Mouse (Mus musculus) lung, embryonic 16.5 days (tissue): ENCODE results near the gene Tubgcp5. TPM values are rescaled to one million over a fixed set of nuclear protein-coding genes. Genes with fewer than 3 reads are reported as not detected.
"Not testable (repeated sequence)": the region's sequence is repeated elsewhere in the genome, so short reads cannot be mapped to it uniquely, and the experiment has no call there.

Source experiments
- ATAC-seq: fragments of 200-750 bp; cut with Nextera tagmentation; 2 replicates; pipeline ENCODE4 v1.8.0; 2017; ENCODE audit warnings: low read depth, mild to moderate bottlenecking, moderate library complexity
- H3K27ac ChIP-seq: fragments of 300-500 bp; sonication (generic); 2 replicates; pipeline ENCODE4 v1.5.1; 2014; ENCODE audit warnings: mild to moderate bottlenecking, control low read depth, low read length
- H3K27me3 ChIP-seq: fragments of 300-500 bp; sonication (generic); 2 replicates; pipeline ENCODE4 v1.6.1; 2014; ENCODE audit warnings: low read depth, low read length, mixed read lengths; ENCODE audit not compliant: control insufficient read depth, insufficient read depth
- H3K36me3 ChIP-seq: fragments of 300-500 bp; sonication (generic); 2 replicates; pipeline ENCODE4 v1.6.1; 2014; ENCODE audit warnings: low read length; ENCODE audit not compliant: control insufficient read depth, insufficient read depth
- H3K4me1 ChIP-seq: fragments of 300-500 bp; sonication (generic); replicated peaks from 2 replicates; pipeline ENCODE4 v1.6.1; 2014; ENCODE audit warnings: low read length, mixed read lengths; ENCODE audit not compliant: control insufficient read depth, insufficient read depth
- H3K4me2 ChIP-seq: fragments of 300-500 bp; sonication (generic); 2 replicates; pipeline ENCODE4 v1.6.1; 2014; ENCODE audit warnings: low read depth, low read length, control low read depth
- H3K4me3 ChIP-seq: fragments of 300-500 bp; sonication (generic); 2 replicates; pipeline ENCODE4 v1.5.1; 2014; ENCODE audit warnings: mild to moderate bottlenecking, low read length, control low read depth
- H3K9ac ChIP-seq: fragments of 300-500 bp; sonication (generic); 2 replicates; pipeline ENCODE4 v1.6.1; 2014; ENCODE audit warnings: low read length, control low read depth
- H3K9me3 ChIP-seq: fragments of 300-500 bp; sonication (generic); 2 replicates; pipeline ENCODE4 v1.6.1; 2016; ENCODE audit warnings: low read length; ENCODE audit not compliant: control insufficient read depth
- WGBS: fragments of 180-500 bp; shearing (Covaris S2); extraction: QIAGEN DNeasy Blood & Tissue Kit; methylation state at CpG from one replicate; pipeline ENCODE4 v1.1.7; 2014; 5-methylcytosine and 5-hydroxymethylcytosine counted together
- polyA plus RNA-seq: library from polyadenylated mRNA; unstranded; fragments of >200 nt; fragmentation: Nextera tagmentation; extraction: Ambion mirVana; gene quantifications from 2 replicates; pipeline ENCODE4 v1.2.1, GENCODE M21; 2015

Gene Tubgcp5
- polyA plus RNA-seq, result 26.8 and 28.5 TPM in 2 replicates

GRCm38 (mm10) chr7:55793952-55794603, at the start of gene Tubgcp5:
Gene Tubgcp5, plus strand, starts transcription at chr7:55794154.
- H3K27ac ChIP-seq, result peak within 1 kb of the TSS; percentile 61
- H3K4me2 ChIP-seq, result peak within 1 kb of the TSS; percentile 75
- H3K36me3 ChIP-seq, result peaks cover 20% of the 10 kb centered on the region
- H3K4me1 ChIP-seq, result peaks cover 12% of the 10 kb centered on the region; the same call in 1 of the 2 replicates
- WGBS, result under 1% methylated on average over 51 of the region's 51 CpGs
- H3K9ac ChIP-seq, result peak within 1 kb of the TSS; percentile 93
- peak within 1 kb of the TSS; percentile 89 for H3K4me3 ChIP-seq
- no peaks in the 10 kb centered on the region for H3K27me3 ChIP-seq
- ATAC-seq, result peak; percentile 100
- no peaks in the 10 kb centered on the region for H3K9me3 ChIP-seq

- no peaks in the 10 kb centered on the region for H3K27me3 ChIP-seq
- no peaks in the 10 kb centered on the region for H3K36me3 ChIP-seq
- H3K4me2 ChIP-seq, result no peak overlapping the region
- no peak overlapping the region for H3K9ac ChIP-seq
- no peak for ATAC-seq
- H3K27ac ChIP-seq, result no peak overlapping the region
- H3K4me3 ChIP-seq, result no peak overlapping the region
- H3K9me3 ChIP-seq, result no peaks in the 10 kb centered on the region
- WGBS, result 67% methylated on average over 10 of the region's 10 CpGs
- no peaks in the 10 kb centered on the region for H3K4me1 ChIP-seq
Measured at GRCm38 (mm10) chr7:55744566-55745220, 49.3 kb upstream of the Tubgcp5 start.

DNA sequence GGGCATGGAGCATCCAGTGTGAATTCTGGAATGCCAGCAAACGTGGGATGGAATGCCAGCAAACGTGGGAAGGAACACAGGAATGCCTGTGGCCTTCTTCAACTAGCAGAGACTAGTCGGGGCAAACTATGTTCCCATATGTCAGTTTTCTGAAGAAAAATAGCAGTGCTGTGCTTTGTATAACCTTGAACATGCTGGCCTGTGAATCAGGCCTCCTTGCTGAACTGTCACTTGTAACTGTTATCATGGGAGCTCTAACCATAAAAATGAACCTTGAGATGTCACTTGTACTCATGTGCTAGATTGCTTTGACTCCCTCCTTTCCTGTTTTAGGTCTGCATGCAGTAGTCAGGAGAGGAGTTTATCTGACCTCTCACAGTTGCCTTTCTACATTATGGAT, 43.1 kb upstream of the Tubgcp5 start:
- Histone ChIP-seq H3K4me3 (no peak overlapping the region), H3K4me2 (no peak overlapping the region), H3K4me1 (no peaks in the 10 kb centered on the region), H3K36me3 (no peaks in the 10 kb centered on the region), H3K9ac (no peak overlapping the region), H3K9me3 (no peaks in the 10 kb centered on the region), H3K27ac (no peak overlapping the region), H3K27me3 (no peaks in the 10 kb centered on the region)
- no peak for ATAC-seq
- 50% methylated on average over 3 of the region's 3 CpGs for WGBS

DNA sequence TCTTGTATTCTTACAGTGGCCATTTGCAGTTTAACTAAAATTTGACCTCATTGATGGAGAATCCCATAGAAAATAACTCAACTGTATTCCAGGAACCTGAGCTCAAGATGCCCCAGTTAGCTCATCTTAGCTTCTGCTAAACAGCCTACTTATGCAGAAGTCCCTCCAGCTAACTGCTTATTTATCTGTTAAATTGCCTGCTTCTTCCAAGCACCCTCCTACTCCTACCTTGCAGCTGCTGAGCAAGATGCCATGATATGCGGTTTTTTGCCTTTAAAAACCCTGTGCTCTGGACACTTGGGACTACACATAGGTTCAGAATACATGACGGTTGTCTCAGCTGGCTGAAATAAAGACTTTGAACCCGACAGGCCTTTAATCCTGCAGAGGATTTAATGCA, 34.6 kb upstream of the Tubgcp5 start:
- WGBS, result 58% methylated on average over 3 of the region's 3 CpGs
- no peaks in the 10 kb centered on the region for H3K4me1 ChIP-seq

DNA sequence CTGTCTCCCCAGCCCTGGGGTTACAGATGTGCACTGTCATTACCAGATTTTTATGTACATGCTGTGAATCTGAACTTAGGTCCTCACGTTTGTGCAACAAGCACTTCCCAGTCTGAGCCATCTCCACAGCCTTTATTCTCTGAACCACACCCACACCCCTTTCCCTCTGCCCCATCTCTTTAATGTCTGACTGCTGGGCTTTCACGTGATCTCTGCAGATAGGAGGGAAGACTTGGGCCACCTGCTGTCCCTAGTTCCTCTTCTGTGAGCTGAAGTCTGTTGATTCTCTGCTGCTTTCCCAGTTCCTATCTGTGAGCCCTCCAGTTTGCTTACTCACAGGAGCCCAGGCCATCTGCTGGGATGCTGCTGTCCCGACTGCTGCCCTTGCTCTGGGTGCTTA, 26.0 kb upstream of the Tubgcp5 start, which contains the start of gene Siglech:
TSS of gene Siglech (plus strand) at position 253 of the 400 bp plus-strand sequence.
- H3K9ac ChIP-seq, result no peak within 1 kb of the TSS
- no peaks in the 10 kb centered on the region for H3K27me3 ChIP-seq
- H3K9me3 ChIP-seq, result no peaks in the 10 kb centered on the region
- H3K4me3 ChIP-seq, result no peak within 1 kb of the TSS
- H3K36me3 ChIP-seq, result no peaks in the 10 kb centered on the region
- no peaks in the 10 kb centered on the region for H3K4me1 ChIP-seq
- H3K27ac ChIP-seq, result no peak within 1 kb of the TSS
- 26% methylated on average over 3 of the region's 3 CpGs for WGBS
- ATAC-seq, result no peak
- H3K4me2 ChIP-seq, result no peak within 1 kb of the TSS

More for the DNA sequence above, 34.6 kb upstream of the Tubgcp5 start:
- Histone ChIP-seq H3K36me3 (no peaks in the 10 kb centered on the region), H3K9ac (no peak overlapping the region), H3K4me3 (no peak overlapping the region), H3K4me2 (no peak overlapping the region), H3K9me3 (no peaks in the 10 kb centered on the region), H3K27ac (no peak overlapping the region), H3K27me3 (no peaks in the 10 kb centered on the region)
- no peak for ATAC-seq

DNA sequence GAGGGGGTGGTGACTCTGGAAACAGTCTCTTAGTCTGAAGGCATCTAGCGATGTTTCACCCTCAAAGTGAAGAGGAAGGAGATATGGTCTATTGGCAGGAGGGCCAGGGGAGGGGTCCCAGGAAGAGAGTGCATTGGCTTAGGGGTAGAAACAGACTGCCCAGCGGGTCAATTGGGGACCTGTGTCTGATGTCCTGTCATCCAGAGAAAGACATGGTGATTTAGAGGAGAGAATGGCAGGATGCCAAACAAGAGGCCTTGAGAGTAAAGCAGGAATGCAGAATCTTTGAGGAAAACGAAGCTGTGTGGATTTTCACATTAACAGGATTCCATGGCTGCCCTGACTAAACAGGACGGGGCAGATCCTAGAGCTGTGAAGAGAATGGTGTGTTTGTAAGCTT, 13.9 kb upstream of the Tubgcp5 start:
- ATAC-seq, result no peak
- WGBS, result 23% methylated on average over 4 of the region's 4 CpGs

GRCm38 (mm10) chr7:55782493-55782892, 11.5 kb upstream of the Tubgcp5 start:
- 48% methylated on average over 3 of the region's 3 CpGs for WGBS
- ATAC-seq, result no peak
- no peaks in the 10 kb centered on the region for H3K27me3 ChIP-seq
- no peak overlapping the region for H3K4me2 ChIP-seq
- H3K9ac ChIP-seq, result no peak overlapping the region
- H3K4me1 ChIP-seq, result no peaks in the 10 kb centered on the region
- H3K4me3 ChIP-seq, result no peak overlapping the region
- H3K36me3 ChIP-seq, result no peaks in the 10 kb centered on the region
- H3K27ac ChIP-seq, result no peak overlapping the region
- no peaks in the 10 kb centered on the region for H3K9me3 ChIP-seq

More for the DNA sequence above, 13.9 kb upstream of the Tubgcp5 start:
- H3K9me3 ChIP-seq, result no peaks in the 10 kb centered on the region
- H3K4me1 ChIP-seq, result no peaks in the 10 kb centered on the region
- H3K4me3 ChIP-seq, result no peak overlapping the region
- H3K27me3 ChIP-seq, result no peaks in the 10 kb centered on the region
- H3K4me2 ChIP-seq, result no peak overlapping the region
- H3K9ac ChIP-seq, result no peak overlapping the region
- no peak overlapping the region for H3K27ac ChIP-seq
- H3K36me3 ChIP-seq, result no peaks in the 10 kb centered on the region

- Histone ChIP-seq H3K4me3 (no peak overlapping the region), H3K36me3 (no peaks in the 10 kb centered on the region), H3K9me3 (no peaks in the 10 kb centered on the region), H3K4me2 (no peak overlapping the region), H3K27ac (no peak overlapping the region), H3K27me3 (no peaks in the 10 kb centered on the region), H3K9ac (no peak overlapping the region), H3K4me1 (no peaks in the 10 kb centered on the region)
- WGBS, result 28% methylated on average over 3 of the region's 3 CpGs
- peak; percentile 38; the same call in 1 of the 2 replicates for ATAC-seq
Measured at GRCm38 (mm10) chr7:55784580-55784979, 9.4 kb upstream of the Tubgcp5 start.

DNA sequence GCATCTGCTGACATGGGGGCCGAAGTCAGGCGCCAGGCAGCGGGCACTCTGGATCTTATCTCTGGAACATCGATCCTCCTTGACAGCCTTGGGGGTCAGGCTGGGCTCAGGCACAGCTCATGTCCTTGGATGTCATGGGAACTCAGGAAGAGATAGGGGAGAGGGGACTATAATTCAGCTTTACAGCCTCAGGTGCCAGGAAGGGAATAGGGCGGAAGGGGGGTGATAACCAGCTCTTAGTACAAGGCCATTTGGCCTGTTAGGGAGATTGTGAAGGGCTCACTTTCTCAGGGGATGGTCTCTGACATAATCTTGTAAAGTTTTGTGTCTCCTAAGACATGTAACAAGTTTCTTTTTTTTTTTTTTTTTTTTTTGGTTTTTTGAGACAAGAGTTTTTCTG, 3.4 kb upstream of the Tubgcp5 start:
- H3K9me3 ChIP-seq, H3K27ac ChIP-seq, ATAC-seq, H3K27me3 ChIP-seq, H3K36me3 ChIP-seq, H3K4me2 ChIP-seq, H3K4me3 ChIP-seq, H3K9ac ChIP-seq: not testable (repeated sequence)
- H3K4me1 ChIP-seq, result peaks cover 12% of the 10 kb centered on the region; the same call in 1 of the 2 replicates
- 39% methylated on average over 5 of the region's 5 CpGs for WGBS
